Mouse (Mus musculus): Measurements from ENCODE around the gene Wnt6.
A peak's percentile ranks its signal among the peaks of the same experiment; 100 is the strongest.
"Not testable (repeated sequence)": the region's sequence is repeated elsewhere in the genome, so short reads cannot be mapped to it uniquely, and the experiment has no call there.

Wnt6 gene

DNA sequence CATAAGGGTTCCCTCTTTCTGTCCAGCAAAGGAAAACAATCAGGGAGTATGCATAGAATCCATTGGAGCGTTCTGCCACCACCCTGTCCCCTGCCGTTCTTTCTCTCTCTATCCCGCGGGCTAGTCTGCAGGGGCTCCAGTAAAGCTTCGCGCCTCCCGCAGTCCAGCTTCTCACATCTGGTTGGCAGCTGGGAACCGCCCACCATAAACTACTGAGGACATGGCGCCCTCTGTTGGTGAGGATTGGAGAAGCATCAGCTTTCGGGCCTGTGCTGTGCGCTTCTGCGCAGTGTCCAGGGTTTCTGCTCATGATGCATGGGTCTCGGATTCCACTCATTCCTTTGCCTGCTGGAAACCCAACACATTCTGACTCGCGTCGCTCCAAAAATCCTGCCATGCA lies 36.4 kb downstream of the Wnt6 start:
- peak; percentile 98 for DNase-seq

DNA sequence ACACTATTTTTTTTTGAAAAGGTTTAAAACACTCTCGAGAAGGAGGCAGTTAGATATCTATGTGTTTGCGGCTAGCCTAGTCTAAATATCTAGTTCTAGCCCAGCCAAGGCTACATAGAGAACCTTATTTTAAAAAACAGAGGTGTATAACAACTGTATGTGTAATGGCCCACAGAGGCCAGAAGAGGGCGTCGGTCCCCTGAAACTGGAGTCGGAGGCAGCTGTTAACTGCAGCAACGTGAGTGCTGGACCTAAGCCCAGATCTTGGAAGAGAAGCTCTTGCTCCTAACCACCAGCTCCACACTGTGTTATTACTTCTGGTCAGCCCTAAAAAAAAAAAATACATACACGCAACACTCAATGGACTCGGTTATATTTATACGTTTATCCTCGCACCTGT lies 37.3 kb downstream of the Wnt6 start:
- no peak for DNase-seq

DNA sequence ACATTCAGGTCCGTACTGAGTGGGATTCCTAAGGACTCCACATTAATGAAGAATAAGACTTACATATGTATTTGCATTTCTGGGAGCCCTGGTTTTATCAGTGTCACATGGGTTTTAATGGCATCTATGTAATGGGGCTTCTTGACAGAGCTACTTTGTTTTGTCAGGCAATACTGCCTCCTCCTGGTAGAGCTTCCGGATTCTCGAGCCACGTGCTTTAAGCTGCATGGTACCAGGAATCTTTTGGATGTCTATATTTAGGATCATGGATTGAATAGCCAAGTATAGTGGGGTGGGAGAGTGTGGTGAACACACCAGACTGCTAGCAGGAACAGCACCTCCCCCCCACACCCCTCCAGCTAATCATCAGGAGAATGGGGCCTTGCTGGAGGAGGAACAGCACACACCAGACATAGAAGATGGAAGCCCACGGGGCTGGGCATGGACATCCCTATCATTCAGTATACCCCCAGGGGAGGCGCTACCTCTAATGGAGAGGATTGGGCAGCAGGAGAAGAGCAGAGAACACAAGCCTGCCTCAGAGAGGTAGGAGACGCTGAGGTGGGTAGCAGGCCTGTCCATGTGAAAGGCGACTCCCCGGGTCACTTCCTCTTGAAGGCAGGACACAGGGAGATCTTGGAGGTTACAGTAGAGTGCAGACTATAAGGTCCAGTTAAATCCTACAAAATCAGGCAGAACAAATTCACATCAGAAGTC lies 43.4 kb downstream of the Wnt6 start:
- DNase-seq = peak; percentile 88

DNA sequence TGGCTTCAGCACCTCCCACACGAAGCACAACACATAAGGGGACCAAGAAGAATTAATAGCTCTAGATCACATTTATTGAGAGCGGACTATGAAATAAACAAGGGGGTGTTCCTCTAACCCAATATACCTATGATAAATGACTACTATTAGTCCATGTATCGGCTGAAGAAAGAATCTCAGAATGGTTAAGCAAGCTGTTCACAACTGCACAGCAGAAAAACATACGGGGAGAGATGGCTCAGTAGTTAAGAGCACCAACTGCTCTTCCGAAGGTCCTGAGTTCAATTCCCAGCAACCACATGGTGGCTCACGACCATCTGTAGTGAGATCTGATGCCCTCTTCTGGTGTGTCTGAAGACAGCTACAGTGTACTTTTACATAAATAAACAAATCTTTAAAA lies 44.3 kb downstream of the Wnt6 start:
- not testable (repeated sequence) for DNase-seq

DNA sequence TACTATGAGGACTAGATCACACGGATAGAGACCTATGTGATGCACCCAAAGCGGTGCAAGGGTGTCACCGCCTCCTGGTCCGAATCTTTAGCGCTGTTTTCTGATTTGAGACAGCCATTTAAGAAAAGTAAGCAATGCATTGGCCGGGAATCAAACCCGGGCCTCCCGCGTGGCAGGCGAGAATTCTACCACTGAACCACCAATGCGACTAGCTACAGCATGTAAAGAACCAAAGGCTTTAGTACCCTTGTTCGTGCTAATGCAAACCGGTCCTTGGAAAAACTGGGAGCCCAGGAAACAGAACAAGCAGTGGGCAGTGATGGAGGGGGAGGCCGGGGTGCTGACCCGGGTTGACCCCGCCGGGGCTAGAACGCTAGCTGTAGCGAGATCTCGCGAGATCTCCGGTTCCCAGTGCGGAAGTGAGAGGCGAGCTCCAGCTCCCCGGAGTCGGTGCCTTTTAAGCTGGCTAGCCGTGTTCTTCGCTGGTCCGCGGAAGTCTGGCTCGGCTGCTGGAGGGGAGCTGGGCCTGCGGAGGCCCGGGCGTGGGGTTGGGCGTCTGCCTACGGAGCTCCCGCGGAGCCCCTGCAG lies 45.0 kb downstream of the Wnt6 start:
- peak; percentile 99 for DNase-seq

DNA sequence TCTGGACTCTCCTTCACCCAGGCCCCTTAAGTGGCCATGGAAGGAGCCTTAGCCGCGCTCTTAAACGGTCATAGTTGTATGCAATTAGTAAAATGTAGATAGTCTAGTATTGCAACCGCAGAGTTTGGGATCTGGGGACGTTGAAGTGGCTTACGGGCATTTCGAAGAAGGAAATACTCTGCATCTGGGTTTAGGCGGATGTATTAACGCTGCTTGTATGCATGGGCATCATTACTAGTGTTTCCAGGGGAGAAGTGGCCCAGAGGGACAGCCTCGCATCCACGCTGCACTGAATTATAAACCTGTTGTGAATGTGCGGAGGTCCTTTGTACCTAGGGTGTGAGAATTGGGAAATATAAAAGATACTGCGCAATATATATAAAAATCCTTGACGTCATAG lies 45.5 kb downstream of the Wnt6 start:
- DNase-seq = no peak

DNA sequence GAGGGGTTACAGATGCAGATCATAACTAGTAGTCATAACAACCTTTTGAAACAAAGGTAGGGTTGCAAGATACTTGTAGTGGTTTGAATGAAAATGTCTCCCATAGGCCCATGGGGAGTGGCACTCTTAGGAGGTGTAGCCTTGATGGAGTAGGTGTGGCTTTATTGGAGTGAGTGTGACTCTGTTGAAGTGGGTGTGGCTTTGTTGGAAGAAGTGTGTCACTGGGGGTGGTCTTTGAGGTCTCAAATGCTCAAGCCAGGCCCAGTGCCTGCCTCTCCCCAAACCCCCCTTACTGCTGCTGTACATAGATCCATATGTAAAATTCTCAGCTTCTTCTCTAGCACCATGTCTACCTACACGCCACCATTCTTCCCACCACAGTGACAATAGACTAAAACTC lies 46.8 kb downstream of the Wnt6 start:
- DNase-seq = no peak

DNA sequence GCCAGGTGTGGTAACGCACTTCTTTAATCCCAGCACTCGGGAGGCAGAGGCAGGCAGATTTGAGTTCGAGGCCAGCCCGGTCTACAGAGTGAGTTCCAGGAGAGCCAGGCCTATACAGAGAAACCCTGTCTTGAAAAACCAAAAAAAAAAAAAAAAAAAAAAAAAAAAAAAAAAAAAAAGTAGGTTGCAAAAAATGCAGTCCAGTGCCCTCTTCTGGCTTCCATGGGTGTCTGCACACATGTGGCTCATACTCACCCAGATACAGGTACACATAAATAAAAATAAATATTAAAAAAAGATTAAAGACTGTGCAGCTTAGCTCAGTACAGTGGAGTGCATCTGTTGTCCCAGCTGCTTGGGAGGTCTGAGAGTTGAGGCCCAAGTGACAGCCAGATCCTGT lies 51.9 kb downstream of the Wnt6 start:
- not testable (repeated sequence) for DNase-seq

DNA sequence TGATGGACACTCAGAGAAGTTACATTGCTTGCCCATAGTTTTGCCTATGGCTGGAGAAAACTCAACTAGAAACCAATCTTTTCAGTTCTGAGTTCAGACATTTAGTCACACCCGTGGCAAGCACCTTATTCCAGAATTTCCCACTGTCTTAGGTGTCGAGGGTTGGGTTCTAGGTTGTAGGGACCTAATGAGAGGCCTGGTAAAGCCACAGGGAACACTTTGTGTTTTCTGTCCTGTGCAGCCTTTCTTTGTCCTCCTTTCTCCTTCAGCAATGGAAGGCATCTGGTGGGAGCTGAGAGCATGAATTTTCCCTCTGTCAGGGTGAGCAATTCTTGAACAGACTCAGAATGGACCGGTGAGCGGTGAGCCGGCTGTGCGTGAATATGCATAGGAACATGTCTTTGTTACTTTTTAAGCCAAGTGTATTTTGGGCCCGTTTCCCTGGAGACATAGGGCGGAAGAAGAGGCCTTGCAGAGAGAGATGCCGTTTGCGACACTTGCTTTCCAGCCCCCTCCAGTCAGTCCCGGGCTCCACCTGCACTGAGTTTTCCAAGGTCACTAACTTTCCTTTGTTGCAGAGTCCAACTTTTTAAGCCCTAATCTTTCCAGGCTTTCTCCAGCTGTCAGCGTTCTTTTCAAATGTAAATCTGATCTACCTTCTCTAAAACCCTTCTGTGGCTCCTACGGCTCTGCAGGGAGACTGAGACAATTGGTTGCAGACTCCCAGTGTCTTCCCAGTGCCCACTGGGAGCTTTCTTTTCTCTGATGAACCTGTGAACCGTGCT lies 53.0 kb downstream of the Wnt6 start:
- no peak for DNase-seq

DNA sequence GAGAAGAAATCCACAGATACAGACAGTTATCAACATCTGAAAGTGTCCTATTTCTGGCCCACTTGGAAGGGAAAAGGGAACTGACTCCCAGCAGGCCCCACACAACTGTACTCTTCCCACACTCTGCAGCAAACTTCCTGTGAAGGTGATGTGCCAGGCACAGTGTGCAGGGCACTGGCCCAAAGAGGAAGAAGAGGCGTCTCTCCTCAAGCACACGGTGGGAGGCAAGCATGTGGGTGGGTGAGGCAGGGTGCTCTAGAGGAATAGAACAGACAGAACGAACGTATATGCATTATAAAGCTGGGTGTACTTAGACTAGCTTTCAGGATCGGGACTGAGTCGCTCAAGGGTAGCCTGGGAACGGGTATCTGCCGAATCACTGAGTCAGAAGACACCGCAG lies 58.4 kb downstream of the Wnt6 start:
- no peak for DNase-seq

DNA sequence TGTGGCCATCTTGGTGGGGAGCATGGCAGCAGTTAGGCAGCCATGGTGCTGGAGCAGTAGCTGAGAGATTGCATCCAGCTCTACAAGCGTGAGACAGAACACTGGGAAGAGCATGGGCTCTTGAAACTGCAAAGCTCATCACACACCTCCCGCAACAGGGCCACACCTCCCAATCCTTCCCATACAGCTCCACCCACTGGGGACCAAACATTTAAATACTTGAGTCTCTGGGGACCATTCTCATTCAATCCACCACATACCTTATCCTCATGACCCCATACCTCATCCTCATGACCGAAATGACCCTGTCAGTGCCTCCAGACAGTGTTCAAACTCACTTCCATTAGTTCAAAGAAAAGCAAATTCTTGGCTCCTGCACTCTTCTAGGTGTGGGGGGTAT lies 61.6 kb downstream of the Wnt6 start:
- no peak for DNase-seq
